Mouse (Mus musculus): ENCODE measurements around the gene Vmn1r138. TPM values are rescaled to one million over a fixed set of nuclear protein-coding genes. Genes with fewer than 3 reads are reported as not detected.
"Not testable (repeated sequence)": the region's sequence is repeated elsewhere in the genome, so short reads cannot be mapped to it uniquely, and the experiment has no call there.

The Vmn1r138 gene
- polyA plus RNA-seq (2015; fragmentation: Nextera tagmentation; extraction: Ambion mirVana) = not detected in 2 replicates

- H3K27ac ChIP-seq (replicated peaks); H3K36me3 ChIP-seq (ENCODE audit: control insufficient read depth, insufficient read depth, low read length); H3K4me2 ChIP-seq (replicated peaks; ENCODE audit: low read depth); H3K9ac ChIP-seq (ENCODE audit: low read length); ATAC-seq (ENCODE audit: low FRiP score, low TSS enrichment); H3K9me3 ChIP-seq (ENCODE audit: control insufficient read depth, low read length); H3K4me3 ChIP-seq (ENCODE audit: low read depth, low read length); H3K27me3 ChIP-seq (ENCODE audit: control insufficient read depth, insufficient read depth, low read length); DNase-seq (ENCODE audit: low spot score); H3K4me1 ChIP-seq (replicated peaks; ENCODE audit: control insufficient read depth, insufficient read depth): not testable (repeated sequence)
- no CpG with 5 or more reads among the region's 2 CpGs for WGBS
Observed at GRCm38 (mm10) chr7:22028797-22029196, at the start of gene Vmn1r138. Gene Vmn1r138, minus strand, starts transcription at chr7:22028897.

DNA sequence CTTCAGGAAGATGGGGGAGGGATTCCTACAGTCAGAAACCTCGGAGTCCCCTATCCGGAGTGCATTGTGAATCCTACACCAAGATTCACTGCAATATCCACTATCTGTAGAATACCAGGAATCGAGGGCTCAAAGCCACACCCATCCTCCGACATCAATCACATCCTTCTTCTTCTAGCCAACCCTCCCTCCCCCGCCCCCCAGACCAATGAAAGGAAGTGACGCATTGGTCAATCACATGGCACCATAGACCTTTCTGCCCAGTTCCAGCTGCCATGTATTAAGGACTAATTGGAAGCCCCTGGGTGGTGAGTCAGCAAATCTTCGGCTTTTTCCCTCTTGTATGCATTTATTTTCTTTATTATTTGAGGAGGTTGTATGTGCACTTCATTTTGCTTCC is 40.1 kb upstream of the Vmn1r138 start, which contains the start of gene Vmn1r139:
Gene Vmn1r139 (plus strand): TSS at position 301 of the 400 bp plus-strand sequence.
- not testable (repeated sequence) for H3K4me1 ChIP-seq (replicated peaks; ENCODE audit: control insufficient read depth, insufficient read depth); H3K4me3 ChIP-seq (ENCODE audit: low read depth, low read length); H3K9me3 ChIP-seq (ENCODE audit: control insufficient read depth, low read length); H3K9ac ChIP-seq (ENCODE audit: low read length); DNase-seq (ENCODE audit: low spot score); H3K36me3 ChIP-seq (ENCODE audit: control insufficient read depth, insufficient read depth, low read length); H3K4me2 ChIP-seq (replicated peaks; ENCODE audit: low read depth); H3K27ac ChIP-seq (replicated peaks); ATAC-seq (ENCODE audit: low FRiP score, low TSS enrichment); H3K27me3 ChIP-seq (ENCODE audit: control insufficient read depth, insufficient read depth, low read length)
- no CpG with 5 or more reads among the region's 7 CpGs for WGBS

DNA sequence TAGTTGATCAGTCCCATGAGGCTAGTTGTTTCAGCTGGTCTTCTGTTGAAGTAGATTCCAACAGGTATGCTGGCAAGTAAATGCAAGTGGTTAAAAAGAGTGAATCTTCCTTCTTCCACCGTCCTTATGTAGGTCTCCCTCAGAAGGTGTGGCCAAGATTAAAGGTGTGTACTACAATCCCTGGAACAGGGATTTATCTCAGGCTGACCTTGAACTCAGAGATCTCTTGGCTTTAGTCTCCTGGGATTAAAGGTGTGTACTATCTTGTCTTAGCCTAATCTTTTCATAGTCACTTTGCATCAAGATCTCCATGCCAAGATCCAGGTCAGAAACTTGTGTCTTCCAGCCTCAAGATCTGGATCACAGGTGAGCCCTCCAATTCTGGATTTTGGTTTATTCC is 27.5 kb upstream of the Vmn1r138 start, which contains the start of gene Gm6176:
Gene Gm6176 (minus strand): TSS at position 101 of the 400 bp plus-strand sequence.
- not testable (repeated sequence) for H3K4me2 ChIP-seq (replicated peaks; ENCODE audit: low read depth); H3K9me3 ChIP-seq (ENCODE audit: control insufficient read depth, low read length); H3K4me3 ChIP-seq (ENCODE audit: low read depth, low read length); H3K4me1 ChIP-seq (replicated peaks; ENCODE audit: control insufficient read depth, insufficient read depth); H3K27me3 ChIP-seq (ENCODE audit: control insufficient read depth, insufficient read depth, low read length); DNase-seq (ENCODE audit: low spot score); H3K36me3 ChIP-seq (ENCODE audit: control insufficient read depth, insufficient read depth, low read length); ATAC-seq (ENCODE audit: low FRiP score, low TSS enrichment); H3K9ac ChIP-seq (ENCODE audit: low read length); H3K27ac ChIP-seq (replicated peaks)
- WGBS = no CpG with 5 or more reads among the region's 1 CpGs

GRCm38 (mm10) chr7:21994287-21994686 is 34.4 kb downstream of the Vmn1r138 start, which contains the start of gene Vmn1r137:
Gene Vmn1r137, plus strand, starts transcription at chr7:21994587.
- WGBS = no CpG with 5 or more reads among the region's 3 CpGs

More at GRCm38 (mm10) chr7:21994287-21994686, 34.4 kb downstream of the Vmn1r138 start, which contains the start of gene Vmn1r137:
- H3K27me3 ChIP-seq (ENCODE audit: control insufficient read depth, insufficient read depth, low read length); H3K36me3 ChIP-seq (ENCODE audit: control insufficient read depth, insufficient read depth, low read length); H3K4me3 ChIP-seq (ENCODE audit: low read depth, low read length); H3K9ac ChIP-seq (ENCODE audit: low read length); ATAC-seq (ENCODE audit: low FRiP score, low TSS enrichment); H3K4me1 ChIP-seq (replicated peaks; ENCODE audit: control insufficient read depth, insufficient read depth); H3K4me2 ChIP-seq (replicated peaks; ENCODE audit: low read depth); DNase-seq (ENCODE audit: low spot score); H3K27ac ChIP-seq (replicated peaks); H3K9me3 ChIP-seq (ENCODE audit: control insufficient read depth, low read length): not testable (repeated sequence)

Other genes with a start within 250 kb of the Vmn1r138 start
- gene Gm4177, start 232.2 kb downstream of the Vmn1r138 start, polyA plus RNA-seq (2015; fragmentation: Nextera tagmentation; extraction: Ambion mirVana) = not detected in 2 replicates
- gene Vmn1r135, start 196.5 kb downstream of the Vmn1r138 start, polyA plus RNA-seq (2015; fragmentation: Nextera tagmentation; extraction: Ambion mirVana) = not detected in 2 replicates
- gene Gm5725, start 184.6 kb downstream of the Vmn1r138 start, polyA plus RNA-seq (2015; fragmentation: Nextera tagmentation; extraction: Ambion mirVana) = not detected in 2 replicates
- not detected in 2 replicates for gene Gm5891, start 107.6 kb downstream of the Vmn1r138 start, polyA plus RNA-seq (2015; fragmentation: Nextera tagmentation; extraction: Ambion mirVana)
- gene Vmn1r137, start 34.3 kb downstream of the Vmn1r138 start, polyA plus RNA-seq (2015; fragmentation: Nextera tagmentation; extraction: Ambion mirVana) = not detected in 2 replicates
- gene Gm6176, start 27.4 kb upstream of the Vmn1r138 start, polyA plus RNA-seq (2015; fragmentation: Nextera tagmentation; extraction: Ambion mirVana) = not detected in 2 replicates
- gene Vmn1r139, start 40.2 kb upstream of the Vmn1r138 start, polyA plus RNA-seq (2015; fragmentation: Nextera tagmentation; extraction: Ambion mirVana) = not detected in 2 replicates
- gene Gm16451, start 89.3 kb upstream of the Vmn1r138 start, polyA plus RNA-seq (2015; fragmentation: Nextera tagmentation; extraction: Ambion mirVana) = not detected in 2 replicates
- not detected in 2 replicates for gene Gm10666, start 105.8 kb upstream of the Vmn1r138 start, polyA plus RNA-seq (2015; fragmentation: Nextera tagmentation; extraction: Ambion mirVana)
- gene Vmn1r142, start 135.1 kb upstream of the Vmn1r138 start, polyA plus RNA-seq (2015; fragmentation: Nextera tagmentation; extraction: Ambion mirVana) = not detected in 2 replicates
- not detected in 2 replicates for gene Vmn1r143, start 160.5 kb upstream of the Vmn1r138 start, polyA plus RNA-seq (2015; fragmentation: Nextera tagmentation; extraction: Ambion mirVana)
- not detected in 2 replicates for gene Gm8653, start 172.4 kb upstream of the Vmn1r138 start, polyA plus RNA-seq (2015; fragmentation: Nextera tagmentation; extraction: Ambion mirVana)
- gene Gm8453, start 200.6 kb upstream of the Vmn1r138 start, polyA plus RNA-seq (2015; fragmentation: Nextera tagmentation; extraction: Ambion mirVana) = not detected in 2 replicates

Measured in stomach, postnatal 0 days (tissue).